Mouse (Mus musculus) embryonic facial prominence, embryonic 14.5 days (tissue): ENCODE results near the gene Gstm3. TPM values are rescaled to one million over a fixed set of nuclear protein-coding genes. Genes with fewer than 3 reads are reported as not detected.
"Not testable (repeated sequence)": the region's sequence is repeated elsewhere in the genome, so short reads cannot be mapped to it uniquely, and the experiment has no call there.

Source experiments
- ATAC-seq: fragments of 200-750 bp; cut with Nextera tagmentation; 2 replicates; pipeline ENCODE4 v1.8.0; 2017; ENCODE audit warnings: low read depth, moderate number of reproducible peaks, moderate TSS enrichment
- DNase-seq: peaks from one replicate; pipeline ENCODE4 v3.0.0-alpha.2; 2015; ENCODE audit warnings: low spot score
- H3K27ac ChIP-seq: fragments of 300-500 bp; sonication (generic); replicated peaks from 2 replicates; pipeline ENCODE4 v1.5.1; 2014; ENCODE audit warnings: low read depth, mild to moderate bottlenecking, low read length, moderate library complexity
- H3K27me3 ChIP-seq: fragments of 300-500 bp; sonication (generic); replicated peaks from 2 replicates; pipeline ENCODE4 v1.6.1; 2014; ENCODE audit warnings: low read length; ENCODE audit not compliant: control insufficient read depth, insufficient read depth
- H3K36me3 ChIP-seq: fragments of 300-500 bp; sonication (generic); 2 replicates; pipeline ENCODE4 v1.6.1; 2014; ENCODE audit warnings: low read length, mixed read lengths; ENCODE audit not compliant: control insufficient read depth, insufficient read depth
- H3K4me1 ChIP-seq: fragments of 300-500 bp; sonication (generic); 2 replicates; pipeline ENCODE4 v1.6.1; 2014; ENCODE audit warnings: antibody characterized with exemption, low read length; ENCODE audit not compliant: control insufficient read depth, insufficient read depth
- H3K4me2 ChIP-seq: fragments of 300-500 bp; sonication (generic); 2 replicates; pipeline ENCODE4 v1.6.1; 2014; ENCODE audit warnings: low read depth, mild to moderate bottlenecking, low read length, moderate library complexity, mixed read lengths
- H3K4me3 ChIP-seq: fragments of 300-500 bp; sonication (generic); 2 replicates; pipeline ENCODE4 v1.5.1; 2014; ENCODE audit warnings: low read depth, mild to moderate bottlenecking, low read length
- H3K9ac ChIP-seq: fragments of 300-500 bp; sonication (generic); 2 replicates; pipeline ENCODE4 v1.6.1; 2014; ENCODE audit warnings: low read depth, mild to moderate bottlenecking, low read length, moderate library complexity, mixed read lengths
- H3K9me3 ChIP-seq: fragments of 300-500 bp; sonication (generic); 2 replicates; pipeline ENCODE4 v1.6.1; 2016; ENCODE audit warnings: low read length; ENCODE audit not compliant: control insufficient read depth
- WGBS: fragments of 180-500 bp; shearing (Covaris S2); extraction: QIAGEN DNeasy Blood & Tissue Kit; methylation state at CpG from one replicate; pipeline ENCODE4 v1.1.7; 2014; 5-methylcytosine and 5-hydroxymethylcytosine counted together
- polyA plus RNA-seq: library from polyadenylated mRNA; unstranded; fragments of >200 nt; fragmentation: Nextera tagmentation; extraction: Ambion mirVana; gene quantifications from 2 replicates; pipeline ENCODE4 v1.2.1, GENCODE M21; 2014

Gstm3 gene
- polyA plus RNA-seq, 1 experiment from 2014 or later: 0.17 TPM

DNA sequence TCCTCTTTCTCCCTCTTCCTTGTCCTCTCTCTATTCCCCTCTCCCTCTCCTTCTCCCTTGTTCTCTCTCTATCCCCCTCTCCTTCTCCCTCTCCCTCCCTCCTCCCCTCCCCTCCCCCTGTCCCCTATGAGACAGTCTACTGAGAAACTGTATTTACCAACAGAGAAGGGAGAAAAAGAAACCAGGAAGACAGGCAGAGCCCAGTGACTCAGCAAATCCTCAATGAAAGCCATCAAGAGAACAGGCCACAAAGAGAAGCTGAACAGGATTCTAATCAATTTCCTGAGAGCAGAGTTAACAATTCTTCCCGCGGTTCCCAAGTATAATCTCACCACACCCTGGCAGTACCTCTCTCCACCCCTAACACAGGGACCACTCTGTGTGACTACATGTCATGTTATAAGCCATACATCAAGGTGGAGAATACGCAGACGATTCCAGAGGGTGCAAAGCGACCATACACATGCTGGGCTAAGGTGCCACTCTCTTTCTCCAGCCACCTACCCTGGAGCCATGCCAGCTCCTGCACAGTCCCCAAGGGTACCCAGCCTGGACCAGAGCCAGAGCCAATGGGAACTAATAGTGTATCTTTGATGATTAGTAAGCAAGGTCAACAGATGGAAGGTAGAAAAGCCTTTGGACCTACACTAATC lies 4.3 kb downstream of the Gstm3 start:
- no peak overlapping the region for H3K9ac ChIP-seq
- 63% methylated on average over 5 of the region's 5 CpGs for WGBS
- no peaks in the 10 kb centered on the region for H3K36me3 ChIP-seq
- no peaks in the 10 kb centered on the region for H3K9me3 ChIP-seq
- ATAC-seq (no peak; the same call in 1 of the 2 replicates), DNase-seq (no peak)
- no peak overlapping the region for H3K27ac ChIP-seq
- no peaks in the 10 kb centered on the region for H3K27me3 ChIP-seq
- H3K4me1 ChIP-seq: no peaks in the 10 kb centered on the region
- no peak overlapping the region for H3K4me2 ChIP-seq
- no peak overlapping the region for H3K4me3 ChIP-seq

DNA sequence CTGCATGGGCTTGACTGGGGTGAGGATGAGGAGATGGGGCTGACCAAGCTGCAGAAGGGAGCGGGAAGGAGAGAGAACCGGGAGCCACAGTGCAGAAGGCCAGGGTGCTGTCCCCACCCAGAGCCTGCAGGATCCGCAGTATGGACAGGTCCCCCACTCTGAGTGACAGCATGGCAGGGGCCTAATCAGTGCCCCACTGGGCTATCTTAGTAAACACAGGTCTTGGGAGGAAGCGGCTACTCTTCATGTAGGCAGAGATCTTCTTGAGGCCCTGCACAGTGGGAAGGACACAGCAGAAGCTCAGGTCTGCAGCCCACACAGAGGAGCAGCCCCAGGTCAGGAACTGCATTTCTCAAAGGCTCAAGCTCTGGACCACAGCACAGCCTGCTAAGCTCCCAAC lies 5.1 kb downstream of the Gstm3 start:
- Histone ChIP-seq H3K27ac (no peak overlapping the region), H3K4me1 (no peaks in the 10 kb centered on the region), H3K9me3 (no peaks in the 10 kb centered on the region), H3K4me2 (no peak overlapping the region), H3K9ac (no peak overlapping the region), H3K4me3 (no peak overlapping the region), H3K27me3 (no peaks in the 10 kb centered on the region), H3K36me3 (no peaks in the 10 kb centered on the region)
- ATAC-seq (no peak), DNase-seq (no peak)
- 76% methylated on average over 4 of the region's 4 CpGs for WGBS

- not testable (repeated sequence) for H3K27me3 ChIP-seq, ATAC-seq, H3K4me3 ChIP-seq, H3K27ac ChIP-seq, H3K9me3 ChIP-seq, H3K9ac ChIP-seq, H3K4me1 ChIP-seq, H3K4me2 ChIP-seq, H3K36me3 ChIP-seq, DNase-seq
- WGBS: 87% methylated on average over 9 of the region's 9 CpGs
These were observed 13.8 kb downstream of the Gstm3 start for GRCm38 (mm10) chr3:107955260-107955659.

DNA sequence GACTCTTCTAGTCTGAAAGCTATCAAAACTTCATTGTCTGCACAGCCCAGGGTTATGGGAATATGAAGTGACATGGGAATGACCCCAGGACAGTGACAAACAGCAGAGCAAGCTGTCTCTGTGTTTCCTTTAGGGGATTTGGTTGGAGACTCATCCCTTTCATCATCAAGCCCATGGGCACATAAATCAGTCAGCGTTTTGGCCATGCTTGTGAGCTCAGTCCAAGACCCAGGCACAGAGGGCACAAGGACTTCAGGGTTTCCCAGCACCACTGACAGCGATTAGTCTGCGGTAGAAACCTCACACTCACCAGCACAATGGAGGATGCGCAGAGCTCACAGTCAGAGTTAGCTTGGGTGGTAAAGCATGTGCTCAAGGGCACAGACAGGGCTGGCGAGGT lies 15.2 kb downstream of the Gstm3 start:
- no peaks in the 10 kb centered on the region for H3K36me3 ChIP-seq
- ATAC-seq (0 out of 2 replicates have a peak, but pooled peaks have one; percentile 39), DNase-seq (no peak)
- no peaks in the 10 kb centered on the region for H3K4me1 ChIP-seq
- no peaks in the 10 kb centered on the region for H3K9me3 ChIP-seq
- 74% methylated on average over 5 of the region's 5 CpGs for whole genome bisulfite sequencing
- no peak overlapping the region for H3K27ac ChIP-seq
- H3K27me3 ChIP-seq: no peaks in the 10 kb centered on the region
- H3K9ac ChIP-seq: no peak overlapping the region
- no peak overlapping the region for H3K4me3 ChIP-seq
- H3K4me2 ChIP-seq: no peak overlapping the region

GRCm38 (mm10) chr3:107953328-107953755 lies 15.7 kb downstream of the Gstm3 start:
- DNase-seq (peak; percentile 60), ATAC-seq (peak; percentile 74)
- H3K27ac ChIP-seq: no peak overlapping the region
- H3K9me3 ChIP-seq: no peaks in the 10 kb centered on the region
- H3K4me1 ChIP-seq: no peaks in the 10 kb centered on the region
- WGBS: 30% methylated on average over 6 of the region's 6 CpGs
- H3K9ac ChIP-seq: no peak overlapping the region
- no peak overlapping the region for H3K4me2 ChIP-seq
- no peaks in the 10 kb centered on the region for H3K27me3 ChIP-seq
- H3K36me3 ChIP-seq: no peaks in the 10 kb centered on the region
- no peak overlapping the region for H3K4me3 ChIP-seq

- H3K27ac ChIP-seq: no peak overlapping the region
- no peaks in the 10 kb centered on the region for H3K9me3 ChIP-seq
- H3K4me2 ChIP-seq: no peak overlapping the region
- no peak overlapping the region for H3K9ac ChIP-seq
- no peaks in the 10 kb centered on the region for H3K36me3 ChIP-seq
- no peaks in the 10 kb centered on the region for H3K27me3 ChIP-seq
- WGBS: 85% methylated on average over 11 of the region's 11 CpGs
- H3K4me3 ChIP-seq: no peak overlapping the region
- DNase-seq (no peak), ATAC-seq (no peak)
- H3K4me1 ChIP-seq: no peaks in the 10 kb centered on the region
These were observed 18.6 kb downstream of the Gstm3 start for GRCm38 (mm10) chr3:107950531-107950930.

GRCm38 (mm10) chr3:107949461-107949860 lies 19.6 kb downstream of the Gstm3 start:
- H3K4me3 ChIP-seq, ATAC-seq, H3K4me2 ChIP-seq, DNase-seq, H3K9ac ChIP-seq, H3K27me3 ChIP-seq, H3K36me3 ChIP-seq, H3K27ac ChIP-seq, H3K4me1 ChIP-seq, H3K9me3 ChIP-seq: not testable (repeated sequence)
- WGBS: 100% methylated on average over 1 of the region's 1 CpGs

DNA sequence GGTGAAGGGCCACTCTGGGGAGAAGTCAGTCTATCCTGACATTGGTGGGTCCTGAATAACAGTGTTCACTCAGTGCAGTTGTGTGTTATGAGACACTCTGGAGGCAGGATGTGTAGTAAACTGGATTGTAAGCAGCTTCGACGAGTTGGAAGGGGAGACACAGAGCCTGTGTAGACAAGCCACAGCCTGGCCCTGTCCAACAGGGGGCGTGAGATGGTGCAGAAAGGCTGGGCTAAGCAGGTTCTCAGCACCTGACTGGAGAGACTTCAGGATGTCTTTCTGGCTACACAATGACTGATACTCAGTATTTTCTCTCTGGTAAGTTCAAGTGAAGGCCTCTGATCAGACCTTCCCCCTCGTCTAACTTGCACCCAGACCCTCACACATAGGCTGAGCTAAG lies 23.4 kb downstream of the Gstm3 start:
- no peak for ATAC-seq
- Histone ChIP-seq H3K27me3 (no peaks in the 10 kb centered on the region), H3K4me2 (no peak overlapping the region), H3K36me3 (no peaks in the 10 kb centered on the region), H3K4me3 (no peak overlapping the region), H3K27ac (no peak overlapping the region), H3K4me1 (no peaks in the 10 kb centered on the region), H3K9me3 (no peaks in the 10 kb centered on the region), H3K9ac (no peak overlapping the region)
- DNase-seq: no peak
- 47% methylated on average over 4 of the region's 4 CpGs for WGBS
